Mouse (Mus musculus) liver, postnatal 0 days (tissue): ENCODE results near the gene Fkbp11. TPM values are rescaled to one million over a fixed set of nuclear protein-coding genes. Genes with fewer than 3 reads are reported as not detected.

Experiments used
- ATAC-seq: fragments of 200-750 bp; cut with Nextera tagmentation; 2 replicates; pipeline ENCODE4 v1.8.0; 2017; ENCODE audit warnings: mild to moderate bottlenecking, moderate library complexity
- DNase-seq: peaks from one replicate; pipeline ENCODE4 v3.0.0-alpha.2; 2016
- H3K27ac ChIP-seq: fragments of 300-500 bp; sonication (generic); 2 replicates; pipeline ENCODE4 v1.5.1; 2014; ENCODE audit warnings: antibody characterized with exemption, moderate library complexity, mild to moderate bottlenecking, low read depth
- H3K27me3 ChIP-seq: fragments of 300-500 bp; sonication (generic); 2 replicates; pipeline ENCODE4 v1.6.1; 2014; ENCODE audit warnings: low read length, control low read depth, mixed read lengths; ENCODE audit not compliant: insufficient read depth
- H3K36me3 ChIP-seq: fragments of 300-500 bp; sonication (generic); replicated peaks from 2 replicates; pipeline ENCODE4 v1.6.1; 2014; ENCODE audit warnings: mild to moderate bottlenecking, control low read depth, low read length, moderate library complexity, mixed read lengths; ENCODE audit not compliant: insufficient read depth
- H3K4me1 ChIP-seq: fragments of 300-500 bp; sonication (generic); 2 replicates; pipeline ENCODE4 v1.6.1; 2014; ENCODE audit warnings: antibody characterized with exemption, mild to moderate bottlenecking, control low read depth; ENCODE audit not compliant: insufficient read depth
- H3K4me2 ChIP-seq: fragments of 300-500 bp; sonication (generic); 2 replicates; pipeline ENCODE4 v1.6.1; 2014; ENCODE audit warnings: low read depth, mild to moderate bottlenecking, low read length, moderate library complexity, mixed read lengths
- H3K4me3 ChIP-seq: fragments of 300-500 bp; sonication (generic); 2 replicates; pipeline ENCODE4 v1.5.1; 2014; ENCODE audit warnings: low read depth, low read length
- H3K9ac ChIP-seq: fragments of 300-500 bp; sonication (generic); replicated peaks from 2 replicates; pipeline ENCODE4 v1.6.1; 2014; ENCODE audit warnings: mild to moderate bottlenecking, moderate library complexity
- H3K9me3 ChIP-seq: fragments of 300-500 bp; sonication (generic); 2 replicates; pipeline ENCODE4 v1.6.1; 2016; ENCODE audit warnings: mild to moderate bottlenecking, control low read depth, low read length, mixed read lengths
- CTCF ChIP-seq: sonication (generic); IDR thresholded peaks from 2 replicates; pipeline ENCODE4 v1.5.1; 2016; ENCODE audit warnings: antibody characterized with exemption, low read depth
- EP300 ChIP-seq: IDR thresholded peaks from 2 replicates; pipeline ENCODE4 v1.6.1; 2016; ENCODE audit warnings: antibody characterized with exemption, low read depth, mild to moderate bottlenecking
- WGBS: fragments of 180-500 bp; shearing (Covaris S2); extraction: QIAGEN DNeasy Blood & Tissue Kit; methylation state at CpG from one replicate; pipeline ENCODE4 v1.1.7; 2014; ENCODE audit not compliant: insufficient replicate concordance; 5-methylcytosine and 5-hydroxymethylcytosine counted together
- polyA plus RNA-seq: library from polyadenylated mRNA; unstranded; fragments of >200 nt; fragmentation: Nextera tagmentation; extraction: Ambion mirVana; gene quantifications from 2 replicates; pipeline ENCODE4 v1.2.1, GENCODE M21; 2015

Gene Fkbp11
- polyA plus RNA-seq, 1 experiment from 2014 or later: 58.5 TPM

DNA sequence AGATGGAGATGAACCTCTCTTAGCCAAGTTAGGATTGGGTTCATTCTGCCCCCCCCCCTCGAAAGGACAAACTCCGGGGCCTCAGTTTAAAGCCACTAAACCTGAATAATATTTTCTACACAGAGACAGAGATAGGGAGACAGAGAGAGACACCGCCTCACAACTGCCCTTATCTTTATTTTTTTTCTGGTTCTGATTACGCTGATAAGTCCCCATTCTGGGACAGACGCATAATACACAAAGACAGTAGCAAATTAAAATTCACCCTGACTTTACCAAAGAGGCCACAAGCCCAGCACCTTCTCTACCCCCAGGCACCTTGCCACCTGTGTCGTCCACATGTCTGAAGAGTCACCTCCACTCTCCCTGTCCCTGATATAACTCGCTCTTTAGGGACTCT, 46.4 kb downstream of the Fkbp11 start:
- TF ChIP-seq CTCF (no peak), EP300 (no peak)
- H3K36me3 ChIP-seq: no peaks in the 10 kb centered on the region
- no peak overlapping the region for H3K27ac ChIP-seq
- no peak overlapping the region for H3K9ac ChIP-seq
- H3K4me1 ChIP-seq: peaks cover 6% of the 10 kb centered on the region
- peaks cover 11% of the 10 kb centered on the region for H3K27me3 ChIP-seq
- H3K4me2 ChIP-seq: no peak overlapping the region
- WGBS: 64% methylated on average over 7 of the region's 7 CpGs
- ATAC-seq: no peak
- DNase-seq: no peak
- H3K4me3 ChIP-seq: no peak overlapping the region
- H3K9me3 ChIP-seq: no peaks in the 10 kb centered on the region

DNA sequence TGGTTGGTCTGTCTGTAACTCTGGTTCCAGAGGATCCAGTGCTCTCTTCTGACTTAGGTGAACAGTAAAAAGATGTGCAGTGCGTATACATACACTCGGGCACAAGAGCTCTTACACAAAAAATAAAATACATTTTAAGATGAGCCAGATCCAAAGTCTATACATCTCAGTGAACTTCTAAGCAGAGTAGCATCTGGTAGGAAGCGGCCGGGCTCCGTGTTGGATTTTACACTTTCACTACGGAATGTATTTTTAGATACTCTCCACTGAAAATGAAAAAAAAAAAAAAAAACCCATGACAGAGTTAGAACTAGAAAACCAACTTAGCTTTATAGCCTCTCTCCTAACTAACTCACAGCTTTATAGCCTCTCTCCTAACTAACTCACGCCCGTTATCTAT, 47.3 kb downstream of the Fkbp11 start:
- ATAC-seq (no peak), DNase-seq (no peak)
- no peak overlapping the region for H3K4me3 ChIP-seq
- H3K9ac ChIP-seq: no peak overlapping the region
- 83% methylated on average over 8 of the region's 8 CpGs for WGBS
- no peaks in the 10 kb centered on the region for H3K9me3 ChIP-seq
- peaks cover 6% of the 10 kb centered on the region for H3K4me1 ChIP-seq
- H3K27me3 ChIP-seq: peaks cover 21% of the 10 kb centered on the region
- no peak overlapping the region for H3K27ac ChIP-seq
- H3K36me3 ChIP-seq: no peaks in the 10 kb centered on the region
- TF ChIP-seq EP300: no peak
- no peak for TF ChIP-seq CTCF
- no peak overlapping the region for H3K4me2 ChIP-seq

DNA sequence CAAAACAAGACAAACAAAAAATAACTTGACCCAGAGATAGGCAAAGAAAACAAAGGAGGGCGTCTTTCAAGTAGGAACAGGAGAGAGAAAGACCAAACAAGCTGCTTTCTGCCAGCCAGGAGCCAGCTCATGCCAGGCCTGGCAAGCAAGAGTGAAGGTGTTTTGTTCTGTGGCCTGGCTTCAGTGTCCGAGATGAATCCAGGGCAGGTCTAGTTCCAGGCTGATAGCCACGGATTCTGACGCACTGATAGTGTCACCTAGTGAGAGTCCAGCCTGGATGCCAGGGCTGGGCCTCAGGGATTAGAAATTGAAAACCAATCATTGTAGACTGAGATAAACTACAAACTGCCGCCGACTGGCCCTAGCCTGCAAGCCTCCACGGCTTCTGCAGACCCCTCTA, 50.0 kb downstream of the Fkbp11 start:
- DNase-seq (no peak), ATAC-seq (no peak)
- 68% methylated on average over 7 of the region's 7 CpGs for WGBS
- no peak overlapping the region for H3K9ac ChIP-seq
- peaks cover 40% of the 10 kb centered on the region for H3K27me3 ChIP-seq
- no peak overlapping the region for H3K4me2 ChIP-seq
- H3K9me3 ChIP-seq: no peaks in the 10 kb centered on the region
- H3K4me1 ChIP-seq: peaks cover 6% of the 10 kb centered on the region
- H3K36me3 ChIP-seq: no peaks in the 10 kb centered on the region
- H3K27ac ChIP-seq: no peak overlapping the region
- no peak overlapping the region for H3K4me3 ChIP-seq
- TF ChIP-seq CTCF (no peak), EP300 (no peak)

DNA sequence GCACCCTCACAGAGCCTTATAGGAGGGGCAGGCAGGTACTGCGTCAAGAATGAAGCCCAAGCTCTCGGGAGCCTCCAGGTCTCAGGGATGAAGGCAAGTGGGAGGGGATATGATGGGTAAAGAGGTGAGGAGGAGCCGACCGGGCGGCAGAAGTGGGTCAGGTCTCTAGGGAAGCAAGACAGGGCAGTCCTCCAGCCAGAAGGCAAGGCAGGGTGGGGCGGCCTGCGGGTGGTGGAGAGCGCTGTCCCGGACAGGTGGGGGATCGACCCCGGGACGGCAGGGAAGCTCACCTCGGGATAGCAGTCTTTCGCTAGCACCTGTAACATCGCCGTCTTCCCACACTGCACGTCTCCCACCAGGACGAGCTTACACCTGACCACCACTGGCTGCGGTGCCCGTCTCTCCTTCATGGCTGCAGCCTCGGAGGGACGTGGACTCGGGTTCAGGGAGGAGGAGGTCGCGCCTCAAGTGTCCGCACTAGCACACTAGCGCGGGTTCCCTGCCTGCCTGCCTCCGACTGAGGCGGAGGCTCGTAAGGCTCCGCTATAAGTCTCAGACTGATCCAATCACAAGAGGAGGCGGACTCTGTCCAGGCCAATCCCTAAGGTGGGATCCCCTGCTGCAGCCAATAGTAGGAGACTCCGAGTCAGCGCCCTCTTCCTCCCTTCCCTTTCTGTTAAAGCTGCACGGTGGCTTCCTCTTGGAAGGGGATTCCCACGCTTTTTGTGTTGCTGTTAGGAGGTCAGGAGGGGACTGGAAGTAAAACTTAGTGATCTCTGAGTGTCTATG, 50.9 kb downstream of the Fkbp11 start, which contains the start of gene Rnd1:
Gene Rnd1 (minus strand): TSS at position 522 of the 789 bp plus-strand sequence.
- peaks cover 6% of the 10 kb centered on the region for H3K4me1 ChIP-seq
- H3K4me3 ChIP-seq: peak within 1 kb of the TSS; percentile 50
- ATAC-seq: peak; percentile 96
- peak within 1 kb of the TSS; percentile 79 for H3K4me2 ChIP-seq
- no peaks in the 10 kb centered on the region for H3K9me3 ChIP-seq
- TF ChIP-seq EP300 (peak; percentile 30; the same call in 1 of the 2 replicates), CTCF (no peak; the same call in 1 of the 2 replicates)
- no peak within 1 kb of the TSS for H3K27ac ChIP-seq
- H3K9ac ChIP-seq: peak within 1 kb of the TSS; percentile 51
- peaks cover 40% of the 10 kb centered on the region for H3K27me3 ChIP-seq
- H3K36me3 ChIP-seq: no peaks in the 10 kb centered on the region
- peak; percentile 74 for DNase-seq
- WGBS: under 1% methylated on average over 36 of the region's 37 CpGs

DNA sequence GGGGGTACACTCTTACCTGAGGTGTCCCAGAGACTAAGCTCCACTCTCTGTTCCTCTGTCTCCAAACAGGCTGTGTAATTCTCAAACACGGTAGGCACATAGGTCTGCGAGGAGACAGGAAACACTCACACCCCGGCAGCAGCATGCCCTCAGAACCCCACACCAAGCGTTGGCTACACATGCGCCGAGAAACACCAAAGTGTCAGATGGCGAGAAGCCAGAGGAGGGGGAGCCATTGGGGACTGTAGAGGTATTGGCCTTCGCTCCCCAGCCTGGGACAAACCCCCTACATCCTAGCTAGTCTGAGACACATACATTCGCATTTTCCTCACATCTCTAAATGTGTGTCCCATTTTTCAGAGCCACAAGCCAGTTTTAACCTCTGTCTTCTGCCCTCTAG, 51.5 kb downstream of the Fkbp11 start:
- Histone ChIP-seq H3K9me3 (no peaks in the 10 kb centered on the region), H3K27me3 (peaks cover 40% of the 10 kb centered on the region), H3K4me1 (peaks cover 6% of the 10 kb centered on the region), H3K4me2 (peak overlapping the region; percentile 79), H3K9ac (no peak overlapping the region; the same call in 1 of the 2 replicates), H3K36me3 (no peaks in the 10 kb centered on the region), H3K27ac (no peak overlapping the region), H3K4me3 (peak overlapping the region; percentile 50)
- DNase-seq (no peak), ATAC-seq (no peak)
- 2% methylated on average over 9 of the region's 9 CpGs for WGBS
- TF ChIP-seq EP300 (no peak), CTCF (no peak)

DNA sequence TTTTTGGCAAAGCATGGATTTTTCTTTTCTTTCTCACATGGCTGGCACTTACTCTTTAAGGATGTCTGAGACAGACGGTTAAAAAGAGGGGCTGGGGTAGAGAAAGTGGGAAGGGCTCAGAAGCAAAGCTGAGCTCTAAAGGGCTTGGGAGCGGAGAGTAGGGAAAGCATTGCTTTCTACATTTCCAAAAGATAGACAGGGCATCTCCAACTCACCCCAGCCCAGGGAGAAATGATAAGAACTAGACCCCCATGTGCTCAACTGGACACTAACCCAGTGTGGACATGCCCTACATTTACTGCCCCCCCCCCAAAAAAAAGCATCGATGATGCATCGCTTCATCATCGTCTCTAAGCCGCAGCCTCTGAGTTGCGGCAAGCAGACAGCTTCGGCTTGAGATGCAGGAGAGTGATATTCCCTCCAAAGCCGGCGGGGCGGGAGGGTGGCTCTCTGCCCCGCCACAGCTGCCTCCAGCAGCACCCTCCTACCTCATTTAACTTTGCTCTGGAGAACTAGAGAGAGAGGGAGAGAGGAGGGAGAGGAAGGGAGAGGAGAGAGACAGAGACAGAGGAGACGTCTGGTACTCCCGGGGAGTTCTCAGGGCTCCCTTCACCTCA, 52.3 kb downstream of the Fkbp11 start:
- 11% methylated on average over 14 of the region's 14 CpGs for WGBS
- H3K27ac ChIP-seq: no peak overlapping the region
- no peak for TF ChIP-seq CTCF
- no peak for TF ChIP-seq EP300
- H3K4me2 ChIP-seq: peak overlapping the region; percentile 79
- ATAC-seq (no peak), DNase-seq (no peak)
- H3K4me1 ChIP-seq: peaks cover 6% of the 10 kb centered on the region
- H3K27me3 ChIP-seq: peaks cover 40% of the 10 kb centered on the region
- no peak overlapping the region for H3K9ac ChIP-seq
- H3K9me3 ChIP-seq: no peaks in the 10 kb centered on the region
- peak overlapping the region; percentile 50 for H3K4me3 ChIP-seq
- no peaks in the 10 kb centered on the region for H3K36me3 ChIP-seq
